Mouse (Mus musculus) gastrocnemius, postnatal 25 days (tissue): ENCODE measurements around the gene Noxa1. TPM values are rescaled to one million over a fixed set of nuclear protein-coding genes. Genes with fewer than 3 reads are reported as not detected.

Experiments
- microRNA-seq, 2 experiments: library from miRNA; unstranded; fragments of <30 nt; microRNA quantifications; one replicate each; pipeline ENCODE4 v1.2.0; 2021; ENCODE audit warnings: borderline replicate concordance in 2 of 2
- total RNA-seq, 2 experiments: library from RNA; stranded (reverse); gene quantifications; 1 replicate in 1 of 2; 2 replicates in 1 of 2; pipeline ENCODE4 v1.2.3; 2021

The Noxa1 gene
- total RNA-seq, 2 experiments from 2014 or later: not detected

Small RNA genes within 50 kb of the gene (microRNA-seq; reads per million reads assigned to microRNA genes)
- gene Gm24328 (0 reads per million in 2 experiments), gene Mir7664 (0 reads per million in 2 experiments)

Other genes with a start within 250 kb of the Noxa1 start
- gene Ehmt1, start 175.5 kb downstream of the Noxa1 start, total RNA-seq: 10 to 100 TPM; 27.5 to 27.7 TPM
- 1 to 10 TPM; 2.4 to 2.5 TPM for gene Arrdc1, start 159.9 kb downstream of the Noxa1 start, total RNA-seq
- 10 to 100 TPM; 18.3 to 20.2 TPM for gene Zmynd19, start 145.4 kb downstream of the Noxa1 start, total RNA-seq
- gene Dph7, start 132.7 kb downstream of the Noxa1 start, total RNA-seq: 1 to 10 TPM; 3.1 to 3.2 TPM
- 10 to 100 TPM; 38.5 to 46.3 TPM for gene Mrpl41, start 120.1 kb downstream of the Noxa1 start, total RNA-seq
- 10 to 100 TPM; 27.2 to 27.4 TPM for gene Pnpla7, start 119.1 kb downstream of the Noxa1 start, total RNA-seq
- gene Nsmf, start 40.8 kb downstream of the Noxa1 start, total RNA-seq: 10 to 100 TPM; 12.8 to 15.9 TPM
- not detected for gene Entpd8, start 14.8 kb downstream of the Noxa1 start, total RNA-seq
- 1 to 10 TPM; 3.6 to 6.7 TPM for gene Nrarp, start 85.6 kb upstream of the Noxa1 start, total RNA-seq
- gene Tor4a, start 101.7 kb upstream of the Noxa1 start, total RNA-seq: 1 to 10 TPM; 1.1 to 1.3 TPM
- 10 to 100 TPM; 20.5 to 22.3 TPM for gene Nelfb, start 116.3 kb upstream of the Noxa1 start, total RNA-seq
- not detected for gene Stpg3, start 119.5 kb upstream of the Noxa1 start, total RNA-seq
- not detected for gene Fam166a, start 123.6 kb upstream of the Noxa1 start, total RNA-seq
- gene Tubb4b, start 129.6 kb upstream of the Noxa1 start, total RNA-seq: 100 to 1,000 TPM; 167 to 293 TPM
- not detected for gene Slc34a3, start 139.2 kb upstream of the Noxa1 start, total RNA-seq
- not detected for gene Rnf224, start 141.6 kb upstream of the Noxa1 start, total RNA-seq
- under 1 TPM; 0.56 to 0.75 TPM for gene Rnf208, start 147.1 kb upstream of the Noxa1 start, total RNA-seq
- not detected for gene Cysrt1, start 147.3 kb upstream of the Noxa1 start, total RNA-seq
- gene AL732309.1, start 151.7 kb upstream of the Noxa1 start, total RNA-seq: under 1 TPM; 0.82 to 0.99 TPM
- gene Tmem203, start 160.3 kb upstream of the Noxa1 start, total RNA-seq: 10 to 100 TPM; 10.3 to 11.3 TPM
- 1 to 10 TPM; 2.1 to 2.9 TPM for gene Tprn, start 167.5 kb upstream of the Noxa1 start, total RNA-seq
- gene Ssna1, start 177.3 kb upstream of the Noxa1 start, total RNA-seq: 10 to 100 TPM; 31.6 to 33.0 TPM
- 10 to 100 TPM; 27.0 to 27.3 TPM for gene Anapc2, start 177.3 kb upstream of the Noxa1 start, total RNA-seq
- not detected for gene Tmem210, start 193.0 kb upstream of the Noxa1 start, total RNA-seq
- not detected for gene Lrrc26, start 194.8 kb upstream of the Noxa1 start, total RNA-seq
- gene Grin1, start 224.0 kb upstream of the Noxa1 start, total RNA-seq: under 1 TPM in 1 of 2 experiments, not detected in 1; 0.08 TPM
- gene Man1b1, start 237.2 kb upstream of the Noxa1 start, total RNA-seq: 10 to 100 TPM; 11.9 to 15.4 TPM